8 mouse cellular contexts compared by ENCODE assay signal in genomic region chr4:117120445-117121414, GRCm38 (mm10). TPM values are rescaled to one million over a fixed set of nuclear protein-coding genes. Genes with fewer than 3 reads are reported as not detected.
DNase-seq lines count a peak whose midpoint lies in the region; ATAC-seq and TF ChIP-seq lines count a peak whose summit lies in the region.

No protein-coding gene starts in this region.

- peak overlapping the region; percentile 100 for H3K4me2 ChIP-seq in forebrain, embryonic 15.5 days (replicated peaks)
- peak overlapping the region; percentile 100 for H3K4me2 ChIP-seq in lung, embryonic 14.5 days

- H3K27ac ChIP-seq in ES-E14 (ENCODE audit: insufficient read depth, low read depth, low read length, poor library complexity, severe bottlenecking): peak overlapping the region; percentile 75
- peak overlapping the region; percentile 92 for H3K27ac ChIP-seq in forebrain, embryonic 15.5 days (replicated peaks)
- H3K27ac ChIP-seq in layer of hippocampus, adult 2 months: peak overlapping the region; percentile 97
- peak overlapping the region; percentile 96 for H3K27ac ChIP-seq in lung, embryonic 14.5 days (ENCODE audit: low read depth)
- H3K27ac ChIP-seq in olfactory bulb, adult 2 months (ENCODE audit: insufficient read depth, low read depth, low read length): peak overlapping the region; percentile 77
- peak overlapping the region; percentile 56 for H3K27ac ChIP-seq in thymus, adult 2 months (ENCODE audit: control insufficient read depth, insufficient read depth, low read length)

- peak; percentile 96 for ATAC-seq in forebrain, embryonic 15.5 days (replicated peaks)
- peak; percentile 95 for ATAC-seq in lung, embryonic 14.5 days (ENCODE audit: insufficient read depth)

- H3K27me3 ChIP-seq in forebrain, embryonic 15.5 days: no peaks in the 10 kb centered on the region
- no peaks in the 10 kb centered on the region for H3K27me3 ChIP-seq in lung, embryonic 14.5 days (ENCODE audit: insufficient read depth, low read length)
- no peaks in the 10 kb centered on the region for H3K27me3 ChIP-seq in thymus, adult 2 months (ENCODE audit: control insufficient read depth, insufficient read depth, low read length)

- H3K36me3 ChIP-seq in ES-E14 (ENCODE audit: control insufficient read depth, insufficient read depth, low read length, poor library complexity, severe bottlenecking): peaks cover 4% of the 10 kb centered on the region; the same call in 1 of the 2 replicates
- no peaks in the 10 kb centered on the region for H3K36me3 ChIP-seq in forebrain, embryonic 15.5 days
- peaks cover 2% of the 10 kb centered on the region; the same call in 1 of the 2 replicates for H3K36me3 ChIP-seq in lung, embryonic 14.5 days (ENCODE audit: insufficient read depth)
- no peaks in the 10 kb centered on the region for H3K36me3 ChIP-seq in thymus, adult 2 months (ENCODE audit: control insufficient read depth, insufficient read depth, low read length)

- peak; percentile 92 for TF ChIP-seq CTCF in layer of hippocampus, adult 2 months (conservative IDR thresholded peaks at IDR 0.05)
- peak; percentile 94 for TF ChIP-seq CTCF in lung, embryonic 14.5 days (IDR thresholded peaks at IDR 0.05; ENCODE audit: low read depth)
- TF ChIP-seq CTCF in olfactory bulb, adult 2 months (IDR thresholded peaks at IDR 0.05; ENCODE audit: insufficient read depth, low read depth, low read length): peak; percentile 81
- TF ChIP-seq CTCF in thymus, adult 2 months (IDR thresholded peaks at IDR 0.05; ENCODE audit: borderline replicate concordance, control insufficient read depth, extremely low read depth, insufficient read depth, low read length, poor library complexity): peak; percentile 86

- WGBS in forebrain, embryonic 15.5 days: under 1% methylated on average over 69 of the region's 69 CpGs
- under 1% methylated on average over 69 of the region's 69 CpGs for WGBS in lung, embryonic 14.5 days
- under 1% methylated on average over 69 of the region's 69 CpGs for WGBS in olfactory bulb, adult 2 months
- under 1% methylated on average over 69 of the region's 69 CpGs for WGBS in thymus, adult 2 months

- TF ChIP-seq POLR2A in olfactory bulb, adult 2 months (IDR thresholded peaks at IDR 0.05; ENCODE audit: insufficient read depth, low read depth, low read length): peak; percentile 57
- TF ChIP-seq POLR2A in thymus, adult 2 months (IDR thresholded peaks at IDR 0.05; ENCODE audit: control insufficient read depth, extremely low read depth, insufficient read depth, low read length, poor library complexity): peak; percentile 79

- peaks cover 4 to 25% of the 10 kb centered on the region in 2 experiments; a peak in 2 of 4 replicates for H3K4me1 ChIP-seq in ES-E14 (ENCODE audit: control insufficient read depth in 2 of 2, insufficient read depth in 2 of 2, low read length in 2 of 2, poor library complexity in 1 of 2)
- H3K4me1 ChIP-seq in forebrain, embryonic 15.5 days: peaks cover 22% of the 10 kb centered on the region
- peaks cover 14% of the 10 kb centered on the region for H3K4me1 ChIP-seq in lung, embryonic 14.5 days (ENCODE audit: insufficient read depth)
- H3K4me1 ChIP-seq in olfactory bulb, adult 2 months (ENCODE audit: control insufficient read depth, insufficient read depth, low read length): peaks cover 20% of the 10 kb centered on the region
- peaks cover 26% of the 10 kb centered on the region for H3K4me1 ChIP-seq in thymus, adult 2 months (replicated peaks; ENCODE audit: control insufficient read depth, insufficient read depth, low read length)

- H3K4me3 ChIP-seq in ES-E14 (ENCODE audit: insufficient read depth in 1 of 2, low read depth in 1 of 2, low read length in 2 of 2, poor library complexity in 1 of 2, severe bottlenecking in 1 of 2): peak overlapping the region; percentile 83 to 85
- H3K4me3 ChIP-seq in forebrain, embryonic 15.5 days: peak overlapping the region; percentile 63
- H3K4me3 ChIP-seq in layer of hippocampus, adult 2 months: peak overlapping the region; percentile 92
- H3K4me3 ChIP-seq in lung, embryonic 14.5 days (ENCODE audit: low read depth, low read length): peak overlapping the region; percentile 72
- H3K4me3 ChIP-seq in olfactory bulb, adult 2 months (ENCODE audit: insufficient read depth, low read depth, low read length): peak overlapping the region; percentile 70
- peak overlapping the region; percentile 57 for H3K4me3 ChIP-seq in thymus, adult 2 months (ENCODE audit: control insufficient read depth, insufficient read depth, low read length)

- H3K9ac ChIP-seq in ES-E14 (ENCODE audit: insufficient read depth, low read depth, low read length, poor library complexity, severe bottlenecking): peak overlapping the region; percentile 87
- peak overlapping the region; percentile 65 for H3K9ac ChIP-seq in forebrain, embryonic 15.5 days (replicated peaks)
- peak overlapping the region; percentile 70 for H3K9ac ChIP-seq in lung, embryonic 14.5 days

- DNase-seq in ES-E14 (ENCODE audit: low read depth, low spot score): peak; percentile 94
- peak; percentile 94 for DNase-seq in cerebellum, adult 11-12 months
- peak; percentile 91 for DNase-seq in heart, postnatal 36 days
- peak; percentile 93 to 97 for DNase-seq in layer of hippocampus, adult 2 months (ENCODE audit: low spot score in 2 of 2)
- DNase-seq in lung, embryonic 14.5 days: peak; percentile 100
- DNase-seq in thymus, adult 2 months: peak; percentile 89

- in situ Hi-C loops in ES-E14 (cut with MboI; ENCODE audit: low sequenced_read_pairs in 2 of 2, unreplicated experiment in 2 of 2): no loop called here

- intact Hi-C loops in heart, postnatal 36 days (cut with DNase I): loop anchor here (2.0 kb wide), 1 partner anchor 18 kb away; no protein-coding TSS in a partner anchor

- H3K9me3 ChIP-seq in ES-E14 (ENCODE audit: control insufficient read depth, insufficient read depth, low read depth, low read length): no peaks in the 10 kb centered on the region
- no peaks in the 10 kb centered on the region for H3K9me3 ChIP-seq in forebrain, embryonic 15.5 days
- no peaks in the 10 kb centered on the region for H3K9me3 ChIP-seq in lung, embryonic 14.5 days (ENCODE audit: low read depth, low read length)

TF ChIP-seq in ES-E14, 5 proteins besides CTCF, POLR2A, EP300 and RAD21:
- TF ChIP-seq HCFC1 (IDR thresholded peaks at IDR 0.05; ENCODE audit: borderline replicate concordance, insufficient read depth, low read length) (peak; percentile 91), ZC3H11A (IDR thresholded peaks at IDR 0.05; ENCODE audit: borderline replicate concordance, low read depth, low read length) (0 out of 2 replicates have a peak, but pooled peaks have one; percentile 13), ZNF384 (IDR thresholded peaks at IDR 0.05; ENCODE audit: low read depth, low read length) (peak; percentile 54; the same call in 1 of the 2 replicates), CHD2 (IDR thresholded peaks at IDR 0.05; ENCODE audit: low read depth, low read length) (no peak), MAFK (IDR thresholded peaks at IDR 0.05; ENCODE audit: insufficient read depth, low read depth, low read length) (0 out of 2 replicates have a peak, but pooled peaks have one; percentile 3)

RNA-seq across cellular contexts. Expression of gene Btbd19, which starts 4.8 kb away (rescaled TPM):
- 51.2 and 87.1 TPM in 2 replicates for total RNA-seq in ES-E14 (2012; rRNA removed)
- 4.4 and 4.6 TPM in 2 replicates for polyA plus RNA-seq in forebrain, embryonic 15.5 days (2015; fragmentation: Nextera tagmentation; extraction: Ambion mirVana)
- 1 to 10 TPM; 1.8 to 2.4 TPM for total RNA-seq in heart, postnatal 36 days (2021)
- 10 to 100 TPM; 13.3 to 14.8 TPM for total RNA-seq in layer of hippocampus, adult 2 months (2021)
- polyA plus RNA-seq in lung, embryonic 14.5 days (2014; fragmentation: Nextera tagmentation; extraction: Ambion mirVana): 6.7 and 7.6 TPM in 2 replicates
- not detected in 2 replicates for polyA plus RNA-seq in olfactory bulb, adult 2 months (2012; ENCODE audit: insufficient read depth, insufficient read length, low replicate concordance, missing spikeins)
- polyA plus RNA-seq in thymus, adult 2 months (2012; rRNA removed): 18.6 and 20.3 TPM in 2 replicates

RNA-seq across cellular contexts. Expression of gene Tctex1d4, which starts 5.9 kb away (rescaled TPM):
- 0.49 and 1.2 TPM in 2 replicates for total RNA-seq in ES-E14 (2012; rRNA removed)
- 0.37 TPM in 1 of 2 replicates, not detected in the other for polyA plus RNA-seq in forebrain, embryonic 15.5 days (2015; fragmentation: Nextera tagmentation; extraction: Ambion mirVana)
- total RNA-seq in heart, postnatal 36 days (2021): not detected
- under 1 TPM in 1 of 2 experiments, not detected in 1; 0.38 TPM for total RNA-seq in layer of hippocampus, adult 2 months (2021)
- not detected in 2 replicates for polyA plus RNA-seq in lung, embryonic 14.5 days (2014; fragmentation: Nextera tagmentation; extraction: Ambion mirVana)
- polyA plus RNA-seq in olfactory bulb, adult 2 months (2012; ENCODE audit: insufficient read depth, insufficient read length, low replicate concordance, missing spikeins): not detected in 2 replicates
- polyA plus RNA-seq in thymus, adult 2 months (2012; rRNA removed): 1.1 and 2.0 TPM in 2 replicates

RNA-seq across cellular contexts. Expression of gene Plk3, which starts 13.0 kb away (rescaled TPM):
- 26.7 and 28.3 TPM in 2 replicates for total RNA-seq in ES-E14 (2012; rRNA removed)
- 8.6 and 8.8 TPM in 2 replicates for polyA plus RNA-seq in forebrain, embryonic 15.5 days (2015; fragmentation: Nextera tagmentation; extraction: Ambion mirVana)
- total RNA-seq in heart, postnatal 36 days (2021): 1 to 10 TPM; 1.2 to 2.4 TPM
- total RNA-seq in layer of hippocampus, adult 2 months (2021): 1 to 10 TPM; 6.9 to 7.2 TPM
- 4.2 and 5.1 TPM in 2 replicates for polyA plus RNA-seq in lung, embryonic 14.5 days (2014; fragmentation: Nextera tagmentation; extraction: Ambion mirVana)
- polyA plus RNA-seq in olfactory bulb, adult 2 months (2012; ENCODE audit: insufficient read depth, insufficient read length, low replicate concordance, missing spikeins): not detected in 2 replicates
- polyA plus RNA-seq in thymus, adult 2 months (2012; rRNA removed): 18.0 and 21.4 TPM in 2 replicates

RNA-seq across cellular contexts. Expression of gene Ptch2, which starts 24.9 kb away (rescaled TPM):
- 28.2 and 80.0 TPM in 2 replicates for total RNA-seq in ES-E14 (2012; rRNA removed)
- 3.6 and 3.8 TPM in 2 replicates for polyA plus RNA-seq in forebrain, embryonic 15.5 days (2015; fragmentation: Nextera tagmentation; extraction: Ambion mirVana)
- 1 to 10 TPM; 1.3 to 2.3 TPM for total RNA-seq in heart, postnatal 36 days (2021)
- 1 to 10 TPM; 1.5 to 2.7 TPM for total RNA-seq in layer of hippocampus, adult 2 months (2021)
- polyA plus RNA-seq in lung, embryonic 14.5 days (2014; fragmentation: Nextera tagmentation; extraction: Ambion mirVana): 12.2 and 14.1 TPM in 2 replicates
- not detected in 2 replicates for polyA plus RNA-seq in olfactory bulb, adult 2 months (2012; ENCODE audit: insufficient read depth, insufficient read length, low replicate concordance, missing spikeins)
- polyA plus RNA-seq in thymus, adult 2 months (2012; rRNA removed): 0.89 and 0.92 TPM in 2 replicates

RNA-seq across cellular contexts. Expression of gene Rps8, which starts 35.3 kb away (rescaled TPM):
- total RNA-seq in ES-E14 (2012; rRNA removed): 3,133 and 3,400 TPM in 2 replicates
- 478 and 525 TPM in 2 replicates for polyA plus RNA-seq in forebrain, embryonic 15.5 days (2015; fragmentation: Nextera tagmentation; extraction: Ambion mirVana)
- total RNA-seq in heart, postnatal 36 days (2021): 100 to 1,000 TPM; 550 to 602 TPM
- total RNA-seq in layer of hippocampus, adult 2 months (2021): 100 to 1,000 TPM; 509 to 527 TPM
- polyA plus RNA-seq in lung, embryonic 14.5 days (2014; fragmentation: Nextera tagmentation; extraction: Ambion mirVana): 1,312 and 1,358 TPM in 2 replicates
- polyA plus RNA-seq in olfactory bulb, adult 2 months (2012; ENCODE audit: insufficient read depth, insufficient read length, low replicate concordance, missing spikeins): 1,906 TPM in 1 of 2 replicates, not detected in the other
- 698 and 732 TPM in 2 replicates for polyA plus RNA-seq in thymus, adult 2 months (2012; rRNA removed)

Comparison
In these comparisons a context has a peak if more than half of its experiments do, and no peak if none do; other contexts are left out.
1. Peak in every context shown above with its lines: DNase-seq, ATAC-seq, H3K4me3 ChIP-seq and H3K27ac ChIP-seq.